Comparison of ENCODE assay signal across 8 mouse cellular contexts in genomic region chr8:84413886-84414851, GRCm38 (mm10). TPM values are rescaled to one million over a fixed set of nuclear protein-coding genes. Genes with fewer than 3 reads are reported as not detected.
DNase-seq lines count a peak whose midpoint lies in the region; ATAC-seq lines count a peak whose summit lies in the region.

No protein-coding gene starts in this region.

- H3K27ac ChIP-seq in embryonic facial prominence, embryonic 13.5 days = no peak overlapping the region
- no peak overlapping the region for H3K27ac ChIP-seq in heart, embryonic 11.5 days (ENCODE audit: low read depth, low read length)
- no peak overlapping the region for H3K27ac ChIP-seq in liver, embryonic 13.5 days
- peak overlapping the region; percentile 78 for H3K27ac ChIP-seq in neural tube, embryonic 14.5 days (ENCODE audit: low read depth, low read length)

- peak overlapping the region; percentile 65 for H3K9ac ChIP-seq in embryonic facial prominence, embryonic 13.5 days
- peak overlapping the region; percentile 58; the same call in 1 of the 2 replicates for H3K9ac ChIP-seq in heart, embryonic 11.5 days (ENCODE audit: low read depth, low read length)
- H3K9ac ChIP-seq in liver, embryonic 13.5 days = no peak overlapping the region
- peak overlapping the region; percentile 90 for H3K9ac ChIP-seq in neural tube, embryonic 14.5 days (replicated peaks; ENCODE audit: low read depth, low read length)

- H3K36me3 ChIP-seq in embryonic facial prominence, embryonic 13.5 days = no peaks in the 10 kb centered on the region
- H3K36me3 ChIP-seq in heart, embryonic 11.5 days (ENCODE audit: control insufficient read depth, insufficient read depth, low read length) = no peaks in the 10 kb centered on the region
- no peaks in the 10 kb centered on the region for H3K36me3 ChIP-seq in liver, embryonic 13.5 days
- H3K36me3 ChIP-seq in neural tube, embryonic 14.5 days (ENCODE audit: control insufficient read depth, insufficient read depth, low read length) = no peaks in the 10 kb centered on the region

- H3K4me1 ChIP-seq in embryonic facial prominence, embryonic 13.5 days = peaks cover 16% of the 10 kb centered on the region
- no peaks in the 10 kb centered on the region for H3K4me1 ChIP-seq in heart, embryonic 11.5 days (ENCODE audit: control insufficient read depth, insufficient read depth, low read length)
- 0 out of 2 replicates have a peak, but pooled peaks cover 10% of the 10 kb centered on the region for H3K4me1 ChIP-seq in liver, embryonic 13.5 days (replicated peaks)
- H3K4me1 ChIP-seq in neural tube, embryonic 14.5 days (ENCODE audit: control insufficient read depth, insufficient read depth, low read length) = peaks cover 11% of the 10 kb centered on the region

- H3K4me2 ChIP-seq in embryonic facial prominence, embryonic 13.5 days = peak overlapping the region; percentile 98
- H3K4me2 ChIP-seq in heart, embryonic 11.5 days = peak overlapping the region; percentile 97
- peak overlapping the region; percentile 65 for H3K4me2 ChIP-seq in liver, embryonic 13.5 days
- peak overlapping the region; percentile 88 for H3K4me2 ChIP-seq in neural tube, embryonic 14.5 days (ENCODE audit: low read depth, low read length)

- DNase-seq in urinary bladder, postnatal 14 days (ENCODE audit: low spot score) = peak; percentile 10
- no peak for DNase-seq in urinary bladder, postnatal 25 days (ENCODE audit: low spot score)
- DNase-seq in kidney, postnatal 14 days = peak; percentile 53
- no peak for DNase-seq in liver, embryonic 13.5 days

- H3K9me3 ChIP-seq in embryonic facial prominence, embryonic 13.5 days = no peaks in the 10 kb centered on the region; the same call in 1 of the 2 replicates
- H3K9me3 ChIP-seq in heart, embryonic 11.5 days (replicated peaks; ENCODE audit: control insufficient read depth, low read length) = peaks cover 4% of the 10 kb centered on the region
- H3K9me3 ChIP-seq in liver, embryonic 13.5 days (replicated peaks) = no peaks in the 10 kb centered on the region
- no peaks in the 10 kb centered on the region for H3K9me3 ChIP-seq in neural tube, embryonic 14.5 days (ENCODE audit: control insufficient read depth, low read length)

- H3K27me3 ChIP-seq in embryonic facial prominence, embryonic 13.5 days = peaks cover 81% of the 10 kb centered on the region
- peaks cover 61% of the 10 kb centered on the region for H3K27me3 ChIP-seq in heart, embryonic 11.5 days (ENCODE audit: control insufficient read depth, insufficient read depth, low read length)
- peaks cover 77% of the 10 kb centered on the region for H3K27me3 ChIP-seq in liver, embryonic 13.5 days
- no peaks in the 10 kb centered on the region for H3K27me3 ChIP-seq in neural tube, embryonic 14.5 days (ENCODE audit: control insufficient read depth, insufficient read depth, low read length)

- H3K4me3 ChIP-seq in embryonic facial prominence, embryonic 13.5 days = peak overlapping the region; percentile 55
- peak overlapping the region; percentile 62 for H3K4me3 ChIP-seq in heart, embryonic 11.5 days (ENCODE audit: low read depth, low read length)
- peak overlapping the region; percentile 48 for H3K4me3 ChIP-seq in liver, embryonic 13.5 days (replicated peaks)
- peak overlapping the region; percentile 84 for H3K4me3 ChIP-seq in neural tube, embryonic 14.5 days (ENCODE audit: low read depth, low read length)

- 2% methylated on average over 71 of the region's 72 CpGs for WGBS in embryonic facial prominence, embryonic 13.5 days
- 2% methylated on average over 71 of the region's 72 CpGs for WGBS in heart, embryonic 11.5 days (ENCODE audit: insufficient replicate concordance)
- WGBS in liver, embryonic 13.5 days (ENCODE audit: insufficient replicate concordance) = 2% methylated on average over 69 of the region's 72 CpGs
- 1% methylated on average over 66 of the region's 72 CpGs for WGBS in neural tube, embryonic 14.5 days

- ATAC-seq in embryonic facial prominence, embryonic 13.5 days (ENCODE audit: insufficient number of reproducible peaks, insufficient read depth, low FRiP score, low TSS enrichment, low read depth) = no peak
- ATAC-seq in heart, embryonic 11.5 days (replicated peaks; ENCODE audit: insufficient number of reproducible peaks, low FRiP score, low TSS enrichment) = 0 out of 2 replicates have a peak, but pooled peaks have one; percentile 41
- no peak for ATAC-seq in liver, embryonic 13.5 days (ENCODE audit: low read depth)
- peak; percentile 83 for ATAC-seq in neural tube, embryonic 14.5 days (ENCODE audit: low read depth)
- no peak for ATAC-seq in monocyte, adult 5-6 weeks (replicated peaks; ENCODE audit: insufficient number of reproducible peaks, low FRiP score, low TSS enrichment, poor library complexity, severe bottlenecking)

RNA-seq across cellular contexts. Expression of gene Cacna1a, which starts 25.9 kb away (rescaled TPM):
- 10.9 and 12.2 TPM in 2 replicates for polyA plus RNA-seq in embryonic facial prominence, embryonic 13.5 days (2015; fragmentation: Nextera tagmentation; extraction: Ambion mirVana)
- 6.3 and 7.6 TPM in 2 replicates for polyA plus RNA-seq in heart, embryonic 11.5 days (2014; fragmentation: Nextera tagmentation; extraction: Ambion mirVana)
- polyA plus RNA-seq in liver, embryonic 13.5 days (2015; fragmentation: Nextera tagmentation; extraction: Ambion mirVana) = 0.51 and 0.74 TPM in 2 replicates
- polyA plus RNA-seq in neural tube, embryonic 14.5 days (2014; fragmentation: Nextera tagmentation; extraction: Ambion mirVana) = 20.1 and 29.8 TPM in 2 replicates
- 0.10 to 0.96 TPM in 2 of 3 replicates, not detected in the other for total RNA-seq in monocyte, adult 5-6 weeks (2017)

Comparison
In these comparisons a context has a peak if more than half of its experiments do, and no peak if none do; other contexts are left out.
1. DNase-seq: peak in urinary bladder, postnatal 14 days (single experiment) and kidney, postnatal 14 days (single experiment); none in urinary bladder, postnatal 25 days (single experiment) and liver, embryonic 13.5 days (single experiment).
2. ATAC-seq: peak in heart, embryonic 11.5 days (single experiment) and neural tube, embryonic 14.5 days (single experiment); none in embryonic facial prominence, embryonic 13.5 days (single experiment), liver, embryonic 13.5 days (single experiment) and monocyte, adult 5-6 weeks (single experiment).
3. Peak in every context shown above with its lines, with median percentiles within 50 percentile points of each other: H3K4me2 ChIP-seq and H3K4me3 ChIP-seq.